Mouse (Mus musculus) urinary bladder, postnatal 4 days (tissue): ENCODE data around the gene E2f7.
"Not testable (repeated sequence)": the region's sequence is repeated elsewhere in the genome, so short reads cannot be mapped to it uniquely, and the experiment has no call there.

Experiments
- DNase-seq, 2 experiments: peaks; one replicate each; pipeline ENCODE4 v3.0.0; 2021 to 2022; ENCODE audit warnings: low spot score in 2 of 2

The E2f7 gene

GRCm38 (mm10) chr10:110744686-110745639 lies at the start of gene E2f7:
Gene E2f7, plus strand, starts transcription at chr10:110745439.
- DNase-seq: peak; percentile 82 to 88

GRCm38 (mm10) chr10:110701276-110701675 lies 44.0 kb upstream of the E2f7 start:
- no peak for DNase-seq

- peak in 1 of 2 experiments; percentile 59 for DNase-seq
These were observed 39.6 kb upstream of the E2f7 start for GRCm38 (mm10) chr10:110705672-110706071.

- no peak for DNase-seq
These were observed 37.7 kb upstream of the E2f7 start for GRCm38 (mm10) chr10:110707390-110708113.

GRCm38 (mm10) chr10:110716887-110717286 lies 28.4 kb upstream of the E2f7 start:
- no peak for DNase-seq

GRCm38 (mm10) chr10:110726431-110726830 lies 18.8 kb upstream of the E2f7 start:
- DNase-seq: no peak

- DNase-seq: no peak
These were observed 17.4 kb upstream of the E2f7 start for GRCm38 (mm10) chr10:110727816-110728215.

GRCm38 (mm10) chr10:110733343-110733742 lies 11.9 kb upstream of the E2f7 start:
- peak in 1 of 2 experiments; percentile 66 for DNase-seq

GRCm38 (mm10) chr10:110743701-110744100 lies 1.5 kb upstream of the E2f7 start:
- no peak for DNase-seq

- no peak for DNase-seq
These were observed 1.1 kb upstream of the E2f7 start for GRCm38 (mm10) chr10:110744120-110744519.

GRCm38 (mm10) chr10:110745640-110746032 lies 397 bp downstream of the E2f7 start:
- no peak for DNase-seq

- DNase-seq: no peak
These were observed 3.8 kb downstream of the E2f7 start for GRCm38 (mm10) chr10:110749081-110749480.

GRCm38 (mm10) chr10:110749510-110750305 lies 4.5 kb downstream of the E2f7 start:
- no peak for DNase-seq

GRCm38 (mm10) chr10:110752849-110753248 lies 7.6 kb downstream of the E2f7 start:
- DNase-seq: no peak

GRCm38 (mm10) chr10:110755556-110755955 lies 10.3 kb downstream of the E2f7 start:
- DNase-seq: no peak

- DNase-seq: no peak
These were observed 11.1 kb downstream of the E2f7 start for GRCm38 (mm10) chr10:110756271-110756793.

GRCm38 (mm10) chr10:110760552-110760951 lies 15.3 kb downstream of the E2f7 start:
- DNase-seq: not testable (repeated sequence)

- DNase-seq: no peak
These were observed 17.1 kb downstream of the E2f7 start for GRCm38 (mm10) chr10:110762134-110762884.

GRCm38 (mm10) chr10:110763416-110763815 lies 18.2 kb downstream of the E2f7 start:
- no peak for DNase-seq

- DNase-seq: no peak
These were observed 24.3 kb downstream of the E2f7 start for GRCm38 (mm10) chr10:110769538-110769937.

GRCm38 (mm10) chr10:110773201-110773600 lies 28.0 kb downstream of the E2f7 start:
- no peak for DNase-seq
